Mouse (Mus musculus) ES-E14 (cell line): ENCODE measurements around the gene March1.

Experiments used
- CHD2 ChIP-seq: IDR thresholded peaks from 2 replicates; pipeline ENCODE4 v1.6.1; 2014; ENCODE audit warnings: mild to moderate bottlenecking, low read depth, low read length, inconsistent platforms
- ZC3H11A ChIP-seq: IDR thresholded peaks from 2 replicates; pipeline ENCODE4 v1.6.1; 2012; ENCODE audit warnings: low read depth, mild to moderate bottlenecking, inconsistent platforms, low read length, borderline replicate concordance

GRCm38 (mm10) chr8:66413101-66413500 is 795.4 kb downstream of the March1 start:
- TF ChIP-seq ZC3H11A: no peak
- TF ChIP-seq CHD2: no peak
